Mouse (Mus musculus): ENCODE results near the gene Thrsp.

The Thrsp gene

GRCm38 (mm10) chr7:97379304-97379703 lies 38.2 kb downstream of the Thrsp start:
- no peak for DNase-seq (ENCODE audit: low read depth, low spot score)

GRCm38 (mm10) chr7:97375906-97376305 lies 41.6 kb downstream of the Thrsp start:
- no peak for DNase-seq (ENCODE audit: low read depth, low spot score)

- no peak for DNase-seq (ENCODE audit: low read depth, low spot score)
These were observed 42.4 kb downstream of the Thrsp start for GRCm38 (mm10) chr7:97375101-97375500.

- DNase-seq (ENCODE audit: low read depth, low spot score), result no peak
These were observed 51.6 kb downstream of the Thrsp start for GRCm38 (mm10) chr7:97365887-97366286.
